Mouse (Mus musculus): ENCODE measurements around the gene Dpysl5. TPM values are rescaled to one million over a fixed set of nuclear protein-coding genes. Genes with fewer than 3 reads are reported as not detected.

Gene Dpysl5
- polyA plus RNA-seq, 1 experiment from 2014 or later = 3.9 TPM

DNA sequence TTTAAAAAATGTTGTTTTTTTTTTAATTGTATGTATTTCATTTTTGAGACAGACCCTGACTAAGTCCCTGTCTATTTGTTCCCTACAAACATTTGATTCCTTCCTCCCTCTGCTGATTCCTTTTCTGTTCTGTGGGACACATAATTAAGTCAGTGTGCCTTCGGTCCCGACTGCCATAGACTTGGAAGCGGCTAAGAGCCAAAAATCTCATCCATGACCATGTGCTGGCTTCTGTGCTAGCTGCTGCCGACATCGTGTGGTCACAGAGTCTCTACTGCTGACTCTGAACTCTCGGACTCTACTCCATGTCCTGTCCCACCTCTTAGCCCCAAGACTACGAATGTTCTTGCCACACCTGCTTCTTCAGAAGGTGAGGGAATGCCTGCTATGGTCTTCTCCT is 21.1 kb downstream of the Dpysl5 start:
- ATAC-seq (ENCODE audit: insufficient number of reproducible peaks, low FRiP score, low TSS enrichment, low read depth) = no peak
- WGBS = 91% methylated on average over 7 of the region's 7 CpGs

DNA sequence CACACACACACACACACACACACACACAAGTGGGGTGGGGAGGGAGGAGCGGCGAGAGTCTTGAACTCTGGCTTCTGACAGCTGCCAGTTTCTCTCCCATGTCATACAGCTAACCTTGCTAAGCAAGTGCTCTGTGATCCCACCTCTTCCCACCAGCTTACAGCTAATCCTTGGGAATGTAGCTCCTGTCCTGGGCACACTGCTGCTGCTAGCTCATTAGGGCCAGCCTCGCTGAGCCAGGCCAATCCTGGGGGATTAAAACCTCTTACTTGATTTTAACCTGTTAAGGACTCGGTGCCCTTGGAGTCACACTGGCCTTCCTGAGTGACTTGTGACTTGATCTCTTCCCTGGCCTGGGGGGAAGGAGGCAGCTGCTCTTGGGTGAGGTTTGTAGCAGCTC is 23.3 kb downstream of the Dpysl5 start:
- no peak overlapping the region for H3K4me3 ChIP-seq (ENCODE audit: low read depth, low read length)
- H3K27me3 ChIP-seq (ENCODE audit: control insufficient read depth, insufficient read depth, low read length) = no peaks in the 10 kb centered on the region
- DNase-seq (ENCODE audit: low spot score) (peak; percentile 23), ATAC-seq (ENCODE audit: insufficient number of reproducible peaks, low FRiP score, low TSS enrichment, low read depth) (no peak)
- H3K4me1 ChIP-seq (ENCODE audit: control insufficient read depth, insufficient read depth, low read length) = no peaks in the 10 kb centered on the region
- H3K36me3 ChIP-seq (ENCODE audit: control insufficient read depth, insufficient read depth, low read length) = no peaks in the 10 kb centered on the region
- no peak overlapping the region for H3K4me2 ChIP-seq (ENCODE audit: low read depth, severe bottlenecking)
- WGBS = 42% methylated on average over 4 of the region's 4 CpGs
- H3K9ac ChIP-seq (ENCODE audit: low read length) = no peak overlapping the region
- no peak overlapping the region for H3K27ac ChIP-seq (replicated peaks; ENCODE audit: low read depth, low read length)
- no peaks in the 10 kb centered on the region for H3K9me3 ChIP-seq (ENCODE audit: control insufficient read depth, low read length)

More for the DNA sequence above, 21.1 kb downstream of the Dpysl5 start:
- no peak overlapping the region for H3K4me2 ChIP-seq (ENCODE audit: low read depth, severe bottlenecking)
- no peak overlapping the region for H3K4me3 ChIP-seq (ENCODE audit: low read depth, low read length)
- no peaks in the 10 kb centered on the region for H3K27me3 ChIP-seq (ENCODE audit: control insufficient read depth, insufficient read depth, low read length)
- H3K27ac ChIP-seq (replicated peaks; ENCODE audit: low read depth, low read length) = no peak overlapping the region
- H3K9ac ChIP-seq (ENCODE audit: low read length) = no peak overlapping the region
- H3K4me1 ChIP-seq (ENCODE audit: control insufficient read depth, insufficient read depth, low read length) = no peaks in the 10 kb centered on the region
- H3K9me3 ChIP-seq (ENCODE audit: control insufficient read depth, low read length) = no peaks in the 10 kb centered on the region
- H3K36me3 ChIP-seq (ENCODE audit: control insufficient read depth, insufficient read depth, low read length) = no peaks in the 10 kb centered on the region
- no peak for DNase-seq (ENCODE audit: low spot score)

DNA sequence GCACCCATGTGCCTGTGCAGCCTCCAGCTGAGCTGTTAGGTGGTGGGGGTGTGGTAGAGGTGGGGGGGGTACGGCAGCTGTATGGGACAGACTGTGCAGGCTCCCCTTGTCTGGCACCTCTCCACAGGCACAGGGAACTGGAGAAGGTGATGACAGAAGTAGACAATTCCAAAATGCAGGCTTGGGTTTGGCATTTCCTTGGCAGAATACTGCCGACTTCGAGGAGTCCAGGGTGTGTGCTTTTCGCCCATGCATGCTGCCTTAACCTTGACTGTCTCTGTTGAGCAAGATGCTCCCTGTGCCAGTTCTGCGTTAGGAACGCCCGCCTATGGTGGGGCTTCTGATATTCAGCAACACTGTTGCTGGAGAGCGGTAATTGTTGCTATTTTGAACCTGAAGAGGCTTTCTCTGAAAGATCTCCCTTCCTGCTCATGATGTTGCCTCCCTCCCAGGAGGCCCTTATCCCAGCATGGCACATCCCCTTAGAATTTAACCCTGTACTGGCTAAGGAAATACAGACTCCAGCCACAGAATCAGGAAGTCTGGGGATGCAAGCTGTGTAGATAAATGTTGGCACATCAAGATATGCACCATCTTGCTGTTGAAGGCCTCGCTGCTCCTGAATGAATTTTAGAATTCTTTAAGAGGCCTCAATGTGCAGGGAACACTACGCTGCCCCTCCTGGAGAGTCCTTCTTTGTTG is 26.9 kb downstream of the Dpysl5 start:
- no peak for DNase-seq (ENCODE audit: low spot score)
- Histone ChIP-seq H3K4me3 (ENCODE audit: low read depth, low read length) (no peak overlapping the region), H3K4me2 (ENCODE audit: low read depth, severe bottlenecking) (no peak overlapping the region), H3K36me3 (ENCODE audit: control insufficient read depth, insufficient read depth, low read length) (no peaks in the 10 kb centered on the region), H3K9me3 (ENCODE audit: control insufficient read depth, low read length) (no peaks in the 10 kb centered on the region), H3K9ac (ENCODE audit: low read length) (no peak overlapping the region), H3K27ac (replicated peaks; ENCODE audit: low read depth, low read length) (no peak overlapping the region), H3K4me1 (ENCODE audit: control insufficient read depth, insufficient read depth, low read length) (no peaks in the 10 kb centered on the region), H3K27me3 (ENCODE audit: control insufficient read depth, insufficient read depth, low read length) (no peaks in the 10 kb centered on the region)
- no peak for ATAC-seq (ENCODE audit: insufficient number of reproducible peaks, low FRiP score, low TSS enrichment, low read depth)
- 38% methylated on average over 10 of the region's 10 CpGs for WGBS

DNA sequence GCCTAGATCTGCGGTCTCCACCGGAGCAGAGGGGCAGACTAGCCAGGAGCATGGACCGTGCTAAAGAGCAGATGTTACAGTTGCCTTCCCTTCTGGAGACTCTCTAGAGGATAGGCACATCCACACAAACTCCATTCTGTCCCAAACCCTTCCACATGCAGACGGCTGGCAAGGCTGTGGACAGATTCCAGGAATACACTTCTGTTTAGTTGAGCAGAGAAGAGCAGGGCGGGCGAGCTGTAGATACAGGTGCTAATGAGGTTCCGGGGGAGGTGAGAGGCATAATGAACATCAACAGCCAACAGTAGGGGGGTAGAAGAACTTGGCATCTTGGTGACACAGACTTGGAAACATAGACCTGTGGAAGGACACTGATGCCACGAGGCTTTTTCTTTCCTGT is 28.2 kb downstream of the Dpysl5 start:
- Histone ChIP-seq H3K27ac (replicated peaks; ENCODE audit: low read depth, low read length) (no peak overlapping the region), H3K4me1 (ENCODE audit: control insufficient read depth, insufficient read depth, low read length) (no peaks in the 10 kb centered on the region), H3K27me3 (ENCODE audit: control insufficient read depth, insufficient read depth, low read length) (no peaks in the 10 kb centered on the region), H3K4me2 (ENCODE audit: low read depth, severe bottlenecking) (no peak overlapping the region), H3K36me3 (ENCODE audit: control insufficient read depth, insufficient read depth, low read length) (no peaks in the 10 kb centered on the region), H3K4me3 (ENCODE audit: low read depth, low read length) (no peak overlapping the region), H3K9me3 (ENCODE audit: control insufficient read depth, low read length) (no peaks in the 10 kb centered on the region), H3K9ac (ENCODE audit: low read length) (no peak overlapping the region)
- 71% methylated on average over 8 of the region's 8 CpGs for WGBS
- no peak for ATAC-seq (ENCODE audit: insufficient number of reproducible peaks, low FRiP score, low TSS enrichment, low read depth)
- DNase-seq (ENCODE audit: low spot score) = no peak

DNA sequence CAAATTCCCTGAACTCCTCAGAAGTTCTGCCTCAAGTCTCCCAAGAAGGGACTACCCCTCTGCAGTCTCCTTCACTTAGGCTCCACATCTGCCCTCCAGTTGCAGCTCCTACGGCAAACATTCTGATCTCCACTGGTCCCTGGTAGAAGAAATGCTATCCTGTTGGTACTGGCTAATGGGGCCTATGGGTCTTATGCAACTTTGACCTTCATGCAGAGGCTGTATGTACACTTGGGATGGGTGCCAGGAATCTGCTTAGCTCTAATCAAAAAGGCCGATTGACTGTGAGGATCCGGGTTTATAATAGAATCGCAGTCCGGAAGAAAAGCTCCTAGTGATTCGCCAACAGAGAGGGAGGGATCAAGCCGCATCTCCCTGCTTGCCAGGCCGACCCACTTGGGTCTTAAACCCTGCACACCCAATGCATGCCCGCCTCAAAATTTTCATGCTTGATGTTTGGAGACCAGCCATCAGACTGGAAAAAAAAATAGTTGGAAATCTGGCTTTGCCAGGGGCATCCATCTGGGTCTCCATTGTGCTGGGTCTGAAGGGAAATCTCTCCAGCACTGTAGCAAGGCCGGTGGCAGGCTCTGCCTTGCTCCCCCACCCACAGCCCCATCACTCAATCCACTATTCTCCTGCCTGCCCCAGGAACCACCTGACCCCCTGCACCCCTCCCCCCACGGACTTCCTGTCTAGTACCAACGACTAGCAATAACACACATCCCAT is 38.4 kb downstream of the Dpysl5 start:
- DNase-seq (ENCODE audit: low spot score) (no peak), ATAC-seq (ENCODE audit: insufficient number of reproducible peaks, low FRiP score, low TSS enrichment, low read depth) (no peak)
- Histone ChIP-seq H3K9ac (ENCODE audit: low read length) (no peak overlapping the region), H3K27ac (replicated peaks; ENCODE audit: low read depth, low read length) (no peak overlapping the region), H3K36me3 (ENCODE audit: control insufficient read depth, insufficient read depth, low read length) (no peaks in the 10 kb centered on the region), H3K4me1 (ENCODE audit: control insufficient read depth, insufficient read depth, low read length) (no peaks in the 10 kb centered on the region), H3K4me3 (ENCODE audit: low read depth, low read length) (no peak overlapping the region), H3K4me2 (ENCODE audit: low read depth, severe bottlenecking) (no peak overlapping the region), H3K27me3 (ENCODE audit: control insufficient read depth, insufficient read depth, low read length) (no peaks in the 10 kb centered on the region), H3K9me3 (ENCODE audit: control insufficient read depth, low read length) (no peaks in the 10 kb centered on the region)
- 80% methylated on average over 12 of the region's 12 CpGs for WGBS

DNA sequence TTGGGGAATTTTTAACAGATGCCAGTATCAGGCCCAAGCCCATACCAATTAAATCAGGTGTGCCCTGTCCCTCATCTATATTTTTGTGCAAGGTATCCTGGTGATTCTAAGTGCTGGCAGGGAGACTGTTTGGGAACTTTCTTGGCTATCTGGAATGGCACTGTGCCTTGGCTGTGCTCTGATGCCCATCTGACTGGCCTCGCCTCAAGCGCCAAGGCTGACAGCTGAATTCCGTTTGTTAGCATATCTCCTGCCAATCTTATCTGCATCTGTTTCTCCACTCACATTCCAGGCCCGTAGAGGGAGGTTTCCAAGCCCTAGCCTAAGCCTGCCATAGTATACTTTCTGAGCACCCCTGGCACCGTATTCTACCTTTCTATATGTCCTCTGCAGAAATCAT is 39.7 kb downstream of the Dpysl5 start:
- ATAC-seq (ENCODE audit: insufficient number of reproducible peaks, low FRiP score, low TSS enrichment, low read depth) (no peak), DNase-seq (ENCODE audit: low spot score) (no peak)
- H3K4me3 ChIP-seq (ENCODE audit: low read depth, low read length) = no peak overlapping the region
- no peaks in the 10 kb centered on the region for H3K36me3 ChIP-seq (ENCODE audit: control insufficient read depth, insufficient read depth, low read length)
- no peaks in the 10 kb centered on the region for H3K9me3 ChIP-seq (ENCODE audit: control insufficient read depth, low read length)
- no peak overlapping the region for H3K4me2 ChIP-seq (ENCODE audit: low read depth, severe bottlenecking)
- 83% methylated on average over 5 of the region's 5 CpGs for WGBS
- no peak overlapping the region for H3K27ac ChIP-seq (replicated peaks; ENCODE audit: low read depth, low read length)
- no peak overlapping the region for H3K9ac ChIP-seq (ENCODE audit: low read length)
- no peaks in the 10 kb centered on the region for H3K4me1 ChIP-seq (ENCODE audit: control insufficient read depth, insufficient read depth, low read length)
- no peaks in the 10 kb centered on the region for H3K27me3 ChIP-seq (ENCODE audit: control insufficient read depth, insufficient read depth, low read length)

DNA sequence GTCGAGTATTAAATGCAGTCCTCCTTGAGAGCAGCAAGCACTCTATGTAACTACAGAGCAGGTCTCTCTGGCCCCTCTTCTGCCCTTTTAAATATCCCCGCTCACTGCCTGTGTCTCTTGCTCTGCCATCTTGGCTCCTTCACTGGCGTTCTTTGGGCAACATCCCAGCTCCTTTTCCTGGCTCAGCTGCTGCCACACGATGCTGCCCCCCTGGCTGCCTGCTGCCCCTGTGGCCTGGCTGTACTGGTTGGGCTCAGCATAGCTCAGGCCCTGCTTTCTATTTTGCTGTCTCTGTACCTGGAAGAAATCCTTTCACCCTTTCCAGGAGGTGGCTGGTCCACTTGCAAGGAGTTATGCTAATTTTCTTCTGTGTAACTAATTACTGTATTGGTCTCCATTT is 41.8 kb downstream of the Dpysl5 start:
- H3K9ac ChIP-seq (ENCODE audit: low read length) = no peak overlapping the region
- H3K27me3 ChIP-seq (ENCODE audit: control insufficient read depth, insufficient read depth, low read length) = no peaks in the 10 kb centered on the region
- no peaks in the 10 kb centered on the region for H3K4me1 ChIP-seq (ENCODE audit: control insufficient read depth, insufficient read depth, low read length)
- no peaks in the 10 kb centered on the region for H3K36me3 ChIP-seq (ENCODE audit: control insufficient read depth, insufficient read depth, low read length)
- no peak for ATAC-seq (ENCODE audit: insufficient number of reproducible peaks, low FRiP score, low TSS enrichment, low read depth)
- H3K9me3 ChIP-seq (ENCODE audit: control insufficient read depth, low read length) = no peaks in the 10 kb centered on the region
- H3K27ac ChIP-seq (replicated peaks; ENCODE audit: low read depth, low read length) = no peak overlapping the region
- no peak overlapping the region for H3K4me2 ChIP-seq (ENCODE audit: low read depth, severe bottlenecking)
- no peak overlapping the region for H3K4me3 ChIP-seq (ENCODE audit: low read depth, low read length)
- no peak for DNase-seq (ENCODE audit: low spot score)
- WGBS = 83% methylated on average over 4 of the region's 4 CpGs

DNA sequence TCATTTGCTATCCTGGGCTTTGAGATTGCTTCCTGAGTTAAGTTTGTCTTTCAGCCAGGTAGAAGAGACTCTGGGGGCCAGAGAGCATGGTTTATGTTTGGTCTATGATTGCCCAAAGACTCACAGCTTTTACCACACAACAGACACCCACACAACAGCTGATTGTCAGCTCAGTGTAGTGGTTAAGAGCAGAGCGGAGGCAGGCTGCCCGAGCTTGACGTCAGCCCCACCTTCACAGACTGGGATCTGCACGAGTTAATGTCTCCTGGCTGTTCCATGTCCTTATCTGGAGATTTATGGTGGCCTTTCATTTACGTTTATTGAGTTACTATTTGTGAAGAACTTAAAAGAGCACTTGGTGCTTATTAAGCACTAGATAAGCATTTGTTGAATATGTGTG is 43.9 kb downstream of the Dpysl5 start:
- Histone ChIP-seq H3K4me3 (ENCODE audit: low read depth, low read length) (no peak overlapping the region), H3K27me3 (ENCODE audit: control insufficient read depth, insufficient read depth, low read length) (no peaks in the 10 kb centered on the region), H3K27ac (replicated peaks; ENCODE audit: low read depth, low read length) (no peak overlapping the region), H3K9me3 (ENCODE audit: control insufficient read depth, low read length) (no peaks in the 10 kb centered on the region), H3K4me1 (ENCODE audit: control insufficient read depth, insufficient read depth, low read length) (no peaks in the 10 kb centered on the region), H3K4me2 (ENCODE audit: low read depth, severe bottlenecking) (no peak overlapping the region), H3K36me3 (ENCODE audit: control insufficient read depth, insufficient read depth, low read length) (no peaks in the 10 kb centered on the region), H3K9ac (ENCODE audit: low read length) (no peak overlapping the region)
- 40% methylated on average over 5 of the region's 5 CpGs for WGBS
- ATAC-seq (ENCODE audit: insufficient number of reproducible peaks, low FRiP score, low TSS enrichment, low read depth) (no peak), DNase-seq (ENCODE audit: low spot score) (no peak)
